Mouse (Mus musculus) kidney, adult 10 weeks (tissue): ENCODE results near the gene Olfr1093. TPM values are rescaled to one million over a fixed set of nuclear protein-coding genes. Genes with fewer than 3 reads are reported as not detected.

Experiments
- polyA plus RNA-seq: library from polyadenylated mRNA; stranded (reverse); fragments of 350-450 nt; fragmentation: Illumina TruSeq; extraction: RNeasy Lipid Tissue Mini Kit (QIAGEN cat#74804); gene quantifications from one replicate; pipeline ENCODE4 v1.2.3, GENCODE M21; 2014; ENCODE audit warnings: low read depth, low replicate concordance

Olfr1093 gene
- not detected for polyA plus RNA-seq

GRCm38 (mm10) chr2:86782179-86782578, at the start of gene Olfr1093:
TSS of gene Olfr1093 (plus strand) at chr2:86782479.

GRCm38 (mm10) chr2:86733601-86734000, 48.7 kb upstream of the Olfr1093 start, which contains the start of gene Olfr1089:
TSS of gene Olfr1089 (minus strand) at chr2:86733701.

GRCm38 (mm10) chr2:86758893-86759292, 23.4 kb upstream of the Olfr1093 start, which contains the start of gene Olfr1090:
TSS of gene Olfr1090 (minus strand) at chr2:86758993.

GRCm38 (mm10) chr2:86809918-86810317, 27.6 kb downstream of the Olfr1093 start, which contains the start of gene Olfr141:
TSS of gene Olfr141 (minus strand) at chr2:86810018.

GRCm38 (mm10) chr2:86824363-86824762, 42.1 kb downstream of the Olfr1093 start, which contains the start of gene Olfr1094:
TSS of gene Olfr1094 (plus strand) at chr2:86824663.

Other genes with a start within 250 kb of the Olfr1093 start
- gene Olfr1079, start 240.0 kb upstream of the Olfr1093 start, polyA plus RNA-seq: not detected
- gene Olfr1080, start 224.2 kb upstream of the Olfr1093 start, polyA plus RNA-seq: not detected
- not detected for gene Olfr1082, start 183.5 kb upstream of the Olfr1093 start, polyA plus RNA-seq
- not detected for gene Olfr1084, start 142.8 kb upstream of the Olfr1093 start, polyA plus RNA-seq
- gene Olfr1085, start 120.5 kb upstream of the Olfr1093 start, polyA plus RNA-seq: not detected
- gene Olfr1086, start 102.4 kb upstream of the Olfr1093 start, polyA plus RNA-seq: not detected
- not detected for gene Olfr1087, start 84.1 kb upstream of the Olfr1093 start, polyA plus RNA-seq
- not detected for gene Olfr1089, start 48.8 kb upstream of the Olfr1093 start, polyA plus RNA-seq
- not detected for gene Olfr1090, start 23.5 kb upstream of the Olfr1093 start, polyA plus RNA-seq
- gene Olfr141, start 27.5 kb downstream of the Olfr1093 start, polyA plus RNA-seq: not detected
- gene Olfr1094, start 42.2 kb downstream of the Olfr1093 start, polyA plus RNA-seq: not detected
- gene Olfr1095, start 69.2 kb downstream of the Olfr1093 start, polyA plus RNA-seq: not detected
- gene Gm13723, start 92.3 kb downstream of the Olfr1093 start, polyA plus RNA-seq: not detected
- not detected for gene Olfr1097, start 109.7 kb downstream of the Olfr1093 start, polyA plus RNA-seq
- gene Olfr1098, start 142.1 kb downstream of the Olfr1093 start, polyA plus RNA-seq: not detected
- not detected for gene Olfr1099, start 178.2 kb downstream of the Olfr1093 start, polyA plus RNA-seq
- not detected for gene Olfr1100, start 197.5 kb downstream of the Olfr1093 start, polyA plus RNA-seq
- gene Olfr1101, start 208.7 kb downstream of the Olfr1093 start, polyA plus RNA-seq: not detected
- not detected for gene Olfr1102, start 215.9 kb downstream of the Olfr1093 start, polyA plus RNA-seq
- not detected for gene Olfr1104, start 244.6 kb downstream of the Olfr1093 start, polyA plus RNA-seq